ENCODE assay signal across 8 mouse cellular contexts in the genomic region with DNA sequence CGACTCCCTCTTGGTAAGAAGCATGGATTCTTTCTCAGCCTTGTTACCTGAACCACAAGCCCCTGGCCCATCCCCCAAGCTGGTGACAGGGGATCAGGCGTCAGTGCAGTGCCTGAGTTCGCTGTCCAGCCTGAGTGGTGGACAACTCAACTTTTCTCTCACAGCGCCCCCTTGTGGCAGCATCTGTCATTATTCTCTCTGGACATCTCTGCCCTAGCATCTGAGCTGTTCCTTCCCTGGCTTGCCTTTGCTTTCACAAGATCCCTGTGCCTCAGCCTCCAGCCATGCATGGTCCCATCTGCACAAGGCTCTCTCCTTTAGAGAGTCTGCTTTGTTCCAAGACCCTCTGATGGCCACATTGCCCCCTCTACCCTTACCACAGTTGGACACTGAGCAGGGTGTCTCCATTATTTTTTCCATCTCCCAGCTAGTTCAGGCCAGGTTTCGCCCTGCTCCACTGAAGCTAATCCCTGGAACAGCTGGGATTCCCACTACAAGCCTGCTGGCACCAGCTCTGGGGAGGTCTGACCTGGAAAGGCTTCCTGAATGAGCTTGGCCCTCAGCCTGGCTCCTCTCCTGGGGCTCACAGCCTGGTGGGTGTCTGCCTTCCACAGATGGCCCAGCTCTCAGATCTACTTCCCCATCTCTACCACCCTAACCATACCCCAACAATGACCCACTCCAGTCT. TPM values are rescaled to one million over a fixed set of nuclear protein-coding genes. Genes with fewer than 3 reads are reported as not detected.
DNase-seq lines count a peak whose midpoint lies in the region; ATAC-seq and TF ChIP-seq lines count a peak whose summit lies in the region.

No protein-coding gene starts in this region.

- intact Hi-C loops in heart, postnatal 25 days (cut with DNase I): no loop called here
- intact Hi-C loops in gastrocnemius, postnatal 36 days (cut with DNase I): loop anchor here (5.0 kb wide), 1 partner anchor 163 kb away; no protein-coding TSS in a partner anchor

- peak; percentile 93 for DNase-seq in heart, adult 11 months
- no peak for DNase-seq in heart, postnatal 25 days (ENCODE audit: low spot score)
- peak; percentile 86 for DNase-seq in embryo, embryonic 11 days
- DNase-seq in gastrocnemius, postnatal 36 days: peak; percentile 60 to 67
- DNase-seq in kidney, adult 2 months: peak; percentile 75
- peak; percentile 32 for DNase-seq in spleen, adult 12 weeks (ENCODE audit: low spot score)

- no peak overlapping the region for H3K9ac ChIP-seq in limb, embryonic 12.5 days (replicated peaks)
- no peak overlapping the region for H3K9ac ChIP-seq in midbrain, embryonic 15.5 days

- peaks cover 8% of the 10 kb centered on the region; the same call in 1 of the 2 replicates for H3K4me1 ChIP-seq in kidney, adult 2 months (ENCODE audit: control insufficient read depth, insufficient read depth, low read length)
- no peaks in the 10 kb centered on the region for H3K4me1 ChIP-seq in limb, embryonic 12.5 days (replicated peaks)
- no peaks in the 10 kb centered on the region for H3K4me1 ChIP-seq in midbrain, embryonic 15.5 days

- peak; percentile 74 for TF ChIP-seq CTCF in kidney, adult 2 months (conservative IDR thresholded peaks at IDR 0.05; ENCODE audit: insufficient read depth, insufficient read length, low read depth, low read length)

- no peaks in the 10 kb centered on the region for H3K36me3 ChIP-seq in kidney, adult 2 months (ENCODE audit: control insufficient read depth, insufficient read depth, low read length)
- no peaks in the 10 kb centered on the region for H3K36me3 ChIP-seq in limb, embryonic 12.5 days
- H3K36me3 ChIP-seq in midbrain, embryonic 15.5 days (replicated peaks): no peaks in the 10 kb centered on the region

- peak; percentile 71 for ATAC-seq in limb, embryonic 12.5 days (ENCODE audit: insufficient number of reproducible peaks, insufficient read depth, low FRiP score, low TSS enrichment, low read depth)
- ATAC-seq in midbrain, embryonic 15.5 days (replicated peaks): peak; percentile 65

- WGBS in kidney, adult 2 months: 22% methylated on average over 5 of the region's 5 CpGs
- WGBS in limb, embryonic 12.5 days: 20% methylated on average over 5 of the region's 5 CpGs
- 22% methylated on average over 5 of the region's 5 CpGs for WGBS in midbrain, embryonic 15.5 days

- no peak overlapping the region for H3K27ac ChIP-seq in kidney, adult 2 months (ENCODE audit: insufficient read depth, low read depth, low read length)
- H3K27ac ChIP-seq in limb, embryonic 12.5 days: no peak overlapping the region
- no peak overlapping the region for H3K27ac ChIP-seq in midbrain, embryonic 15.5 days

- TF ChIP-seq POLR2A in kidney, adult 2 months (IDR thresholded peaks at IDR 0.05; ENCODE audit: low read depth, low read length): no peak

- no peak overlapping the region for H3K4me3 ChIP-seq in kidney, adult 2 months (ENCODE audit: insufficient read depth, low read depth, low read length)
- H3K4me3 ChIP-seq in limb, embryonic 12.5 days (replicated peaks): no peak overlapping the region
- H3K4me3 ChIP-seq in midbrain, embryonic 15.5 days: no peak overlapping the region

- no peak overlapping the region for H3K4me2 ChIP-seq in limb, embryonic 12.5 days
- H3K4me2 ChIP-seq in midbrain, embryonic 15.5 days: no peak overlapping the region

- no peaks in the 10 kb centered on the region for H3K27me3 ChIP-seq in kidney, adult 2 months (replicated peaks; ENCODE audit: control insufficient read depth, insufficient read depth, low read length)
- H3K27me3 ChIP-seq in limb, embryonic 12.5 days: no peaks in the 10 kb centered on the region
- no peaks in the 10 kb centered on the region for H3K27me3 ChIP-seq in midbrain, embryonic 15.5 days (replicated peaks)

- H3K9me3 ChIP-seq in limb, embryonic 12.5 days: no peaks in the 10 kb centered on the region
- no peaks in the 10 kb centered on the region for H3K9me3 ChIP-seq in midbrain, embryonic 15.5 days

RNA-seq across cellular contexts. Expression of gene Slc2a9, which starts 32.9 kb away (rescaled TPM):
- total RNA-seq in heart, postnatal 25 days (2021): 1 to 10 TPM; 1.1 to 1.6 TPM
- under 1 TPM; 0.44 to 0.59 TPM for total RNA-seq in gastrocnemius, postnatal 36 days (2021)
- polyA plus RNA-seq in kidney, adult 2 months (2012; rRNA removed): 9.7 and 11.1 TPM in 2 replicates
- 0.36 and 0.69 TPM in 2 replicates for polyA plus RNA-seq in limb, embryonic 12.5 days (2016; fragmentation: Nextera tagmentation; extraction: Ambion mirVana)
- polyA plus RNA-seq in midbrain, embryonic 15.5 days (2015; fragmentation: Nextera tagmentation; extraction: Ambion mirVana): 0.26 and 0.40 TPM in 2 replicates
